Mouse (Mus musculus): ENCODE data around the gene Nalcn. TPM values are rescaled to one million over a fixed set of nuclear protein-coding genes. Genes with fewer than 3 reads are reported as not detected.
"Not testable (repeated sequence)": the region's sequence is repeated elsewhere in the genome, so short reads cannot be mapped to it uniquely, and the experiment has no call there.

Gene Nalcn
- 1 to 10 TPM; 7.6 to 8.8 TPM for total RNA-seq (2021)
- long read RNA-seq, experiment 1, partial matches to known transcripts = 1 of 1 reads
- long read RNA-seq, experiment 1, other reads (novel, unspliced or antisense) = 0 of 1 reads
- long read RNA-seq, experiment 2 = 0 reads

GRCm38 (mm10) chr14:123626501-123627179 lies at the start of gene Nalcn:
TSS of gene Nalcn (minus strand) at chr14:123627144.
- peak; percentile 4 to 10 for DNase-seq (ENCODE audit: low spot score in 2 of 2)

- DNase-seq (ENCODE audit: low spot score in 2 of 2) = not testable (repeated sequence)
Observed at GRCm38 (mm10) chr14:123671076-123671475, 44.1 kb upstream of the Nalcn start.

GRCm38 (mm10) chr14:123664451-123664850 lies 37.5 kb upstream of the Nalcn start:
- no peak for DNase-seq (ENCODE audit: low spot score in 2 of 2)

GRCm38 (mm10) chr14:123663206-123663605 lies 36.3 kb upstream of the Nalcn start:
- DNase-seq (ENCODE audit: low spot score in 2 of 2) = no peak

GRCm38 (mm10) chr14:123662386-123662785 lies 35.4 kb upstream of the Nalcn start:
- DNase-seq (ENCODE audit: low spot score in 2 of 2) = no peak

GRCm38 (mm10) chr14:123661091-123661491 lies 34.1 kb upstream of the Nalcn start:
- DNase-seq (ENCODE audit: low spot score in 2 of 2) = peak; percentile 18 to 24

- DNase-seq (ENCODE audit: low spot score in 2 of 2) = no peak
Observed at GRCm38 (mm10) chr14:123659921-123660385, 33.0 kb upstream of the Nalcn start, which contains the start of gene Itgbl1. TSS of gene Itgbl1 (plus strand) at chr14:123659971.

GRCm38 (mm10) chr14:123627180-123627562 lies 227 bp upstream of the Nalcn start:
- DNase-seq (ENCODE audit: low spot score in 2 of 2) = no peak

- no peak for DNase-seq (ENCODE audit: low spot score in 2 of 2)
Observed at GRCm38 (mm10) chr14:123622969-123623368, 4.0 kb downstream of the Nalcn start.

GRCm38 (mm10) chr14:123595265-123595664 lies 31.7 kb downstream of the Nalcn start:
- no peak for DNase-seq (ENCODE audit: low spot score in 2 of 2)

GRCm38 (mm10) chr14:123587412-123587811 lies 39.5 kb downstream of the Nalcn start:
- DNase-seq (ENCODE audit: low spot score in 2 of 2) = no peak

- DNase-seq (ENCODE audit: low spot score in 2 of 2) = no peak
Observed at GRCm38 (mm10) chr14:123582433-123582832, 44.5 kb downstream of the Nalcn start.

GRCm38 (mm10) chr14:123575356-123575755 lies 51.6 kb downstream of the Nalcn start:
- no peak for DNase-seq (ENCODE audit: low spot score in 2 of 2)

GRCm38 (mm10) chr14:123574936-123575335 lies 52.0 kb downstream of the Nalcn start:
- no peak for DNase-seq (ENCODE audit: low spot score in 2 of 2)

- DNase-seq (ENCODE audit: low spot score in 2 of 2) = no peak
Observed at GRCm38 (mm10) chr14:123566599-123566998, 60.3 kb downstream of the Nalcn start.

GRCm38 (mm10) chr14:123555533-123555932 lies 71.4 kb downstream of the Nalcn start:
- no peak for DNase-seq (ENCODE audit: low spot score in 2 of 2)

- DNase-seq (ENCODE audit: low spot score in 2 of 2) = no peak
Observed at GRCm38 (mm10) chr14:123554936-123555335, 72.0 kb downstream of the Nalcn start.

GRCm38 (mm10) chr14:123542362-123542761 lies 84.6 kb downstream of the Nalcn start:
- no peak for DNase-seq (ENCODE audit: low spot score in 2 of 2)

- DNase-seq (ENCODE audit: low spot score in 2 of 2) = no peak
Observed at GRCm38 (mm10) chr14:123535636-123536035, 91.3 kb downstream of the Nalcn start.

- DNase-seq (ENCODE audit: low spot score in 2 of 2) = no peak
Observed at GRCm38 (mm10) chr14:123533000-123533399, 93.9 kb downstream of the Nalcn start.

GRCm38 (mm10) chr14:123531271-123531670 lies 95.7 kb downstream of the Nalcn start:
- no peak for DNase-seq (ENCODE audit: low spot score in 2 of 2)

- DNase-seq (ENCODE audit: low spot score in 2 of 2) = no peak
Observed at GRCm38 (mm10) chr14:123529143-123529542, 97.8 kb downstream of the Nalcn start.
